Mouse (Mus musculus) left cerebral cortex, adult 9 months (tissue): Measurements from ENCODE around the gene Bmpr2.

Experiments used
- DNase-seq, 2 experiments: peaks; one replicate each; pipeline ENCODE4 v3.0.0; 2022; ENCODE audit warnings: low spot score in 2 of 2

Gene Bmpr2

DNA sequence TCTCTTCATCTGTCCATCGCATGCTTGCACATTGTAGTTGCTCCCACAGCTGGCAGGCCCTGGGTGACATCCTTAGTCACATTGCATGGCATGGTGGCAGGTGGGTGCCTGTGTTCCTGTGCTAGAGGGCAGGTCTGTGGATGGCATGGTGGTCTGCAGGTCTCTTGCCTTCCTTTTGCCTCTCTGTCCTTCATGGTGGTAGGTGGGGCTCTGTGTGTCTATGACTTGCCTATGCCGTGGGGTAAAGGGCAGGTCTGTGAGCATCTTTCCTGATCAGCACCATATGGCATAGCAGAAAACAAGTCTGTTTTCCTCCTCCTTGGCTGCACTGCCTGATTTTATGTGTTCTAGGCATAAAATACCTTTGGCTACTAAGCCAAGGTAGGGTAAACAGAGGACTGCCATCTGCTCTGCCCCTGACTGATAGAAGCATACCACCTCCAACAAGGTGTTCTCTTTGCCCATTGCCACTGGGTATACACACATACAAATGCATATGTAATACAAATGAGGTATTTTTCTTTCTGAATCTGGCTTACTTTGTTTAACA lies 164.0 kb downstream of the Bmpr2 start:
- no peak for DNase-seq
